Mouse (Mus musculus): Measurements from ENCODE around the gene Agpat2. TPM values are rescaled to one million over a fixed set of nuclear protein-coding genes. Genes with fewer than 3 reads are reported as not detected.

The Agpat2 gene
- polyA plus RNA-seq, 1 experiment = 2.3 TPM

- no peak for TF ChIP-seq GATA1 (IDR thresholded peaks at IDR 0.05; ENCODE audit: low read length)
Measured at GRCm38 (mm10) chr2:26633953-26634530, 29.8 kb upstream of the Agpat2 start.

GRCm38 (mm10) chr2:26632541-26633395 is 28.6 kb upstream of the Agpat2 start:
- TF ChIP-seq GATA1 (IDR thresholded peaks at IDR 0.05; ENCODE audit: low read length) = no peak

GRCm38 (mm10) chr2:26628792-26629437 is 24.7 kb upstream of the Agpat2 start:
- TF ChIP-seq GATA1 (IDR thresholded peaks at IDR 0.05; ENCODE audit: low read length) = no peak

DNA sequence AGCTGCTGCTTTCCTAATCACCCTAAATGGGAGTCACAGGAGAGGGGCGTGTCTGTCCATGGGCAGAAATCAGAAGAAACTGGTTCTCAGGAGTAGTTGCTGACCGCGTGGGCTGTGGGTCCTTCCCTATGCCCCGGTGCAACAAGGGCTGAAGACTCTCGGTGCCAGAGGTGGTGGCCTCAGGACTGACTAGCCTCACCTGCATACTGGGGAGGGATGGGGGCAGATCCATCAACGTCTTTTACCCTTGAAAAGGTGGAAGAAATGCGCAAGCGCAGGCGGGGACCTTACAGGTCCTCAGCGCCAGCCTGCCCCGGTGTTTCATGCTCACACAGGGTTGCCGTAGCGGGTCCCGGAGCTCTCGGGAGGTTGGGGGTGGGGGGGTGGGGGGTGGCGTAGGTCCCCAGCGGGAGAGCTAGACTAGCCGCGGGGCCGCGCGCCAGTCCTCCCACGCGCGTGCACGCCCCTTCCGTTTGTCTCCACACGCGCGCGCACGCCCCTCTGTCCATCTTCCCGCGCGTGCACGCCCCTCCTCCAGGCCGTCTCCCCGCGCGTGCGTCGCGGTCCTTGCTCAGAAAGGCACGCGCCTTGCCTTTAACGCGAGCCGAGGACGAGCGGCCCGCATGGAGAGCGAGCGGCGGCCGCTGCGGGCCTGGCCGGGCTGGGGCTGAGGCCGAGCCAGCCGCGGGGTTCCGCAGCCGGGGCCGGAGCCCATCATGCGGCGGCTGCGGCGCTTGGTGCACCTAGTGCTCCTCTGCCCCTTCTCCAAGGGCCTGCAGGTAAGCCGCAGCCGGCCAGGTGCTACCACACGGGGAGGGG is 23.9 kb upstream of the Agpat2 start, which contains the start of gene Fam69b:
Gene Fam69b, plus strand, starts transcription at position 537 of the 819 bp plus-strand sequence.
- TF ChIP-seq GATA1 (IDR thresholded peaks at IDR 0.05; ENCODE audit: low read length) = no peak

DNA sequence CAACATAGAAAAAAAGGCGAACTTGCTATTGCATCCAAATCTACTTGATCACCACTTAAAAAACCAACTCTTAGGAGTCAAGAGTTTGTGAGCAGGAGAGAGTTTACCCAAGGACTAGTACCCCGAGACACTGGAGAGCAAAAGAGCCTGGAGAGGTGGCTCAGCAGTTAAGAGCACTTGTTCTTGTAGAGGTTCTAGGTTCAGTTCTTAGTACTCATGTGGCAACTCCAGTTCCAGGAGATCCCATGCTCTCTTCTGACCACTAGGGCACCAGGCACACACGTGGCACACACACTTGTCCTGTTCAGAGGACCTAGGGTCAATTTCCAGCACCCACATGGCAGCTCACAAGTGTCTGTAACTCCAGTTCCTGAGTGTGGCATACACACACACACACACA is 21.9 kb upstream of the Agpat2 start:
- no peak for TF ChIP-seq GATA1 (IDR thresholded peaks at IDR 0.05; ENCODE audit: low read length)

DNA sequence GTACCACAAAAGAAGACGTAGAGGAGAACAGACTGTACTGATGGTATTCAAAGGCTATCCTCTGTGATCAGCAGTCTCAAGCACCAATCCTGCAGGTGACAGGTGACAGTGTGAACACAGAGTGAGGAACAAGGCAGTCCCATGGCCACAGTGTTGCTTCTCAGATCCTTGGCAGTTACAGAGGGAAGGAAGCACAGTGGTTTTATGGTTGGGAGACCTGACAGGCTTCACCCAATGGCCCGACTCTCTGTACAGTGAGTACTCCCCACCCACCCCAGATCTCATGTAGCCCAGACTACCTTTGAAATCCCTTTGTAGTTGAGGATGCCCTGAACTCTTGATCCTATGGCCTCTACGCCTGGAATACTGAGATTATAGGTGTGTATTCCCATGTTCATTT is 21.2 kb upstream of the Agpat2 start:
- no peak for TF ChIP-seq GATA1 (IDR thresholded peaks at IDR 0.05; ENCODE audit: low read length)

GRCm38 (mm10) chr2:26622984-26623383 is 18.8 kb upstream of the Agpat2 start:
- TF ChIP-seq GATA1 (IDR thresholded peaks at IDR 0.05; ENCODE audit: low read length) = no peak

DNA sequence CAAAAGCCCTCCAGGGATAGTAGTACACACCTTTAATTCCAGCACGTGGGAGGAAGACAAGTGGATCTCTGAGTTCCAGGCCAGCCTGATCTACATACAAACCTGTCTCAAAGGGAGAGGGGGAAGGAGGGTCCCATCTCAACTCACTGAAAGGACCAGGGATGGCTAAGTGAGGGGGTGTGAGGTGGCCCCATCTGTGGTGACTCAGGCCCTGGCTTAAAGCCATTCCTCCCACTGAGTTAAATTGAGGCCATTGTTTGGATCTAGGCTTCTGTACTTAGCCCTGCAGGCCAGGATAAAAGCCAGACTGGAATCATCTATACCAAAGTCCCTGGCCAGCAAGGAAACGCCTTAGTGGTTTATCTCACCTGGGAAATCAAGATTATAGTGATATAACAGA is 17.0 kb upstream of the Agpat2 start:
- no peak for TF ChIP-seq GATA1 (IDR thresholded peaks at IDR 0.05; ENCODE audit: low read length)

- TF ChIP-seq GATA1 (IDR thresholded peaks at IDR 0.05; ENCODE audit: low read length) = no peak
Measured at GRCm38 (mm10) chr2:26617928-26618327, 13.7 kb upstream of the Agpat2 start.

DNA sequence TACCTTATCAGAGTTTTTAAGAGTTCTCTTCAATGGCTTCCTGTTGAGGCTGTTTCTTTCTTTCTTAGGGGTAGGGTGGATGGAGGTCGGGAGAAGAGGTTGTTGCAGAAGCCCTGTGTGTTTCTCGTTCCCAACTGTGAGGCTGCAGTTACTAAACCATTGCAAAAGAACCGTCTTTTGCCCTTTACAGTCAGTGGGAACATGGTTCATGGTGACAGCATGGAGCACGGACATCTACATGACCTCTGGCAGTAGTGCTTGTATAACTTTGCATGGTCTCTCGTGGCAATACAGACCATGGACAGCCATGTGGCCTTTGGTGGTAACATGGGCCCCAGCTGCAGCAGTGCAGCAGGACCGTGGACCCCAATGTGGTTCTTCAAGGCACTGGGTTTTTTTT is 13.1 kb upstream of the Agpat2 start:
- no peak for TF ChIP-seq GATA1 (IDR thresholded peaks at IDR 0.05; ENCODE audit: low read length)

GRCm38 (mm10) chr2:26615459-26616124 is 11.4 kb upstream of the Agpat2 start:
- no peak for TF ChIP-seq GATA1 (IDR thresholded peaks at IDR 0.05; ENCODE audit: low read length)

DNA sequence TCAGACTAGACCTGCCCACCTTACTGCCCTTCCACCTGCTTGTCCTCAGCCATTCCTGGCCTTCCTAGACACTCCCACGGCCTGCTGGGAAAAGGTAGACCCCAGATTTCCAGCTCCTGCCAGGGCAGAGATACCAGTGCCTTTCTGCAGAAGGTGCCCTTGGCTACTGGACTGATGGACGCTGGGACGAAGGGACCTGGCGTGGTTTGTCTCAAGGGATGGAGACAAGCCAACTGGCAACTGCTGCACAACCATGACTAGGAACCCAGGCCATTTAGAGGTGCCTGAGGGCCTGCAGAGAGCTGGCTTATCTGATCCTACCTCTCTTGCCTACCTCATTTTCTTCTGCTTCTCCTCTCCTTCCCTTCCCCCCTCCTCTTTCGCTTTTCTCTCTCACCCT is 10.7 kb upstream of the Agpat2 start:
- no peak for TF ChIP-seq GATA1 (IDR thresholded peaks at IDR 0.05; ENCODE audit: low read length)

- no peak for TF ChIP-seq GATA1 (IDR thresholded peaks at IDR 0.05; ENCODE audit: low read length)
Measured at GRCm38 (mm10) chr2:26611896-26612295, 7.7 kb upstream of the Agpat2 start.

DNA sequence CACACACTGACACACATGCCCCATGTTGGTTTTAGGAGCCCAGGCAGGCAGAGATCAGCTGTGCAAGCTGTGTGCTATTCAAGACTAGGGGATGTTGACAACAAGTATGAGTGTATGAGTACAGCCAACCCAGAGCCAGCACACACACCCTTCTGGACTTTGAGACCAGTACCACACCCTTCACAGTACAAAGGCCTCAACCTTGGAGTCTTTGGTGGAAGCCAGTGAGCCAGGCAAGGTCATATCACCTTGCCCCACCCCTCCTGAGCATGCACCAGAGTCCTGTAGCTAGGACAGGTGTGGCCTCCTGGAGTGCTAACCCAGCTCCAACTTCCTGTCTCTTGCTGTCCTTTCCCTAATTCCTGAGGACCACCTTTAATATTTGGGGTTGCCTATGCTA is 6.8 kb upstream of the Agpat2 start:
- TF ChIP-seq GATA1 (IDR thresholded peaks at IDR 0.05; ENCODE audit: low read length) = no peak

DNA sequence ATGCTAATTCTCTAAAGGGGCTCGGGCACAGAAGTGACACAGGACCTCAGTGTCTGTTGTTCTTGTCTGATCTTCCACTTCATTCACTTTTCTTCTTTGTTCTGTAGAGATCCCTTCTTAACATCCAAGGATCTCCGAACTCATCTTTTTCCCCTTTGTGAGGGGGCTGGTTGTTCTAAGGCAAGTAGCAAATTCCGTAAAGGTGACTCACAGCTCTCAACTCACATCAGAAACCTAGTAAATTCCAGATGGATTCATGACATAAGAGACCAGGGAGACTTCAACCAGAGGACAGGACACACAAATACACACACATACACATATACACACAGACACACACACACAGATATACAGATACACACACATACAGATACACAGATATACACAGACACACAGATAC is 6.3 kb upstream of the Agpat2 start:
- TF ChIP-seq GATA1 (IDR thresholded peaks at IDR 0.05; ENCODE audit: low read length) = no peak
